In the genomic region with DNA sequence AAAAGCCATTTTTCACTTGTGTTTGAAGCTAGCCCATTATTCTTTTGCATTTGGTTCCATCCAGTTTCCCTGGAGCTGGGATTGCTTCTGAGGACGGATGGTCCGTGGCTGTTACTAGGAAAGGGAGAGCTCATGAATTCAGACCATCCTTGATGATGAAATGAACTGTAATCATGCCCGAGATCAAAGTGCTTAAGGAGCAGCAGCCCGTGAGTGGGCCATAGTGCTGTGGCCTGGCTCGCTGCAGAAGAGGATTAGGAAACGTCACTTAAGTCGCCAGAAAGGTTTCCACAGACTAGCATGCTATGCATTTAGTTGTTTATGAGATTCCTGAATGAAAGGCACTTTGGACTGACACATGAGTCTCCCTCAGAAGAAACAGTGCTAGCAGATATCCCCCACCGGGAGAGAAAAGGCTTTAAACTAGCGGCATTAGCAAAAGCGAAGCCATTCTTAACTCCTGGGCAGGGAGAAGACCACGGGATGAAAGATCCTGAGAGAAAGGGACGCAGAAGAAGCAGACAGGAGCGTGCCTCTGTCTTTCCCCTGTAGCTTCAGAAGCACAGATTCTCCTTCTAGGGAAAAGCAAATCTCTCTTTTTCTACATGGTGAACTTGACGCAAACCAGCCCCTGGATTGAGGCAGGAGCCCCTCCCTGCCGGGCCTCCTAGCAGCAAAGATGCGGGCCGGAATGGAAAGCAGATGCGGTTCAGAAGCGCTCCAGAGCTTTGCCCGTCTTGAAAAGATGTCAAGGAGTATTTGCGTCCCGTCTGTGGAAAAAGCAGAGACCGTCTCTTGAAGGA, we compare ENCODE assay signal across 9 mouse cellular contexts.
A peak's percentile ranks its signal among the peaks of the same experiment; 100 is the strongest.
DNase-seq lines count a peak whose midpoint lies in the region; ATAC-seq lines count a peak whose summit lies in the region.
"Had no signal": no experiment of that assay in that cellular context is flagged by ENCODE, and none has a peak within 500 bp of the region (broad histone marks: within the 10 kb centered on the region; RNA-seq: fewer than 3 reads in every experiment).

No protein-coding gene starts in this region.

- peak overlapping the region; percentile 65 for H3K4me2 ChIP-seq in heart, embryonic 13.5 days
- H3K4me2 ChIP-seq in embryonic facial prominence, embryonic 12.5 days (replicated peaks) = peak overlapping the region; percentile 43
- peak overlapping the region; percentile 38 for H3K4me2 ChIP-seq in intestine, embryonic 14.5 days (ENCODE audit: low read length)
- peak overlapping the region; percentile 15; the same call in 1 of the 2 replicates for H3K4me2 ChIP-seq in neural tube, embryonic 11.5 days (ENCODE audit: low read depth)

- no peaks in the 10 kb centered on the region for H3K9me3 ChIP-seq in heart, embryonic 13.5 days
- H3K9me3 ChIP-seq in embryonic facial prominence, embryonic 12.5 days = no peaks in the 10 kb centered on the region
- H3K9me3 ChIP-seq in intestine, embryonic 14.5 days (ENCODE audit: control insufficient read depth, low read length) = no peaks in the 10 kb centered on the region
- H3K9me3 ChIP-seq in neural tube, embryonic 11.5 days (ENCODE audit: control insufficient read depth, low read length) = no peaks in the 10 kb centered on the region

- no peaks in the 10 kb centered on the region for H3K36me3 ChIP-seq in heart, embryonic 13.5 days
- H3K36me3 ChIP-seq in embryonic facial prominence, embryonic 12.5 days = no peaks in the 10 kb centered on the region
- H3K36me3 ChIP-seq in intestine, embryonic 14.5 days (ENCODE audit: control insufficient read depth, insufficient read depth, low read length) = no peaks in the 10 kb centered on the region
- H3K36me3 ChIP-seq in neural tube, embryonic 11.5 days (ENCODE audit: control insufficient read depth, insufficient read depth, low read length) = no peaks in the 10 kb centered on the region

- DNase-seq in heart, adult 9 months (ENCODE audit: low spot score in 2 of 2) = no peak
- DNase-seq in intestine, embryonic 14.5 days (ENCODE audit: low spot score) = peak; percentile 66
- DNase-seq in neural tube, embryonic 11.5 days (ENCODE audit: low spot score) = peak; percentile 34
- no peak for DNase-seq in spleen, postnatal 36 days (ENCODE audit: low spot score in 2 of 2)
- no peak for DNase-seq in right cerebral cortex, postnatal 10 days (ENCODE audit: low spot score in 2 of 2)
- no peak for DNase-seq in spleen, adult 18-20 months
- DNase-seq: cerebellum, postnatal 25 days had no signal

- peak overlapping the region; percentile 61 for H3K9ac ChIP-seq in heart, embryonic 13.5 days
- H3K9ac ChIP-seq in embryonic facial prominence, embryonic 12.5 days = no peak overlapping the region
- H3K9ac ChIP-seq in intestine, embryonic 14.5 days (ENCODE audit: low read length) = no peak overlapping the region
- no peak overlapping the region for H3K9ac ChIP-seq in neural tube, embryonic 11.5 days (ENCODE audit: low read length)

- peaks cover 8% of the 10 kb centered on the region; the same call in 1 of the 2 replicates for H3K27me3 ChIP-seq in heart, embryonic 13.5 days (replicated peaks)
- H3K27me3 ChIP-seq in embryonic facial prominence, embryonic 12.5 days = no peaks in the 10 kb centered on the region
- H3K27me3 ChIP-seq in intestine, embryonic 14.5 days (replicated peaks; ENCODE audit: control insufficient read depth, insufficient read depth, low read length) = peaks cover 12% of the 10 kb centered on the region
- no peaks in the 10 kb centered on the region for H3K27me3 ChIP-seq in neural tube, embryonic 11.5 days (ENCODE audit: control insufficient read depth, insufficient read depth, low read length)

- peak overlapping the region; percentile 38 for H3K4me3 ChIP-seq in heart, embryonic 13.5 days
- H3K4me3 ChIP-seq in embryonic facial prominence, embryonic 12.5 days = peak overlapping the region; percentile 12; the same call in 1 of the 2 replicates
- no peak overlapping the region for H3K4me3 ChIP-seq in intestine, embryonic 14.5 days (ENCODE audit: low read depth, low read length)
- no peak overlapping the region for H3K4me3 ChIP-seq in neural tube, embryonic 11.5 days (ENCODE audit: low read depth, low read length)

- no peak overlapping the region for H3K27ac ChIP-seq in heart, embryonic 13.5 days (replicated peaks)
- peak overlapping the region; percentile 67 for H3K27ac ChIP-seq in embryonic facial prominence, embryonic 12.5 days
- H3K27ac ChIP-seq in intestine, embryonic 14.5 days (ENCODE audit: low read depth) = no peak overlapping the region
- H3K27ac ChIP-seq in neural tube, embryonic 11.5 days (ENCODE audit: low read depth, low read length) = no peak overlapping the region

- ATAC-seq in heart, embryonic 13.5 days (ENCODE audit: extremely low read depth, insufficient number of reproducible peaks, low FRiP score, low TSS enrichment) = no peak
- ATAC-seq in embryonic facial prominence, embryonic 12.5 days (ENCODE audit: insufficient number of reproducible peaks, insufficient read depth, low FRiP score, low TSS enrichment) = peak; percentile 67; the same call in 1 of the 2 replicates
- no peak for ATAC-seq in intestine, embryonic 14.5 days (replicated peaks; ENCODE audit: low FRiP score, low TSS enrichment, low read depth)
- ATAC-seq in neural tube, embryonic 11.5 days (ENCODE audit: insufficient read depth, low FRiP score, low TSS enrichment) = no peak

- peaks cover 12% of the 10 kb centered on the region for H3K4me1 ChIP-seq in heart, embryonic 13.5 days
- H3K4me1 ChIP-seq in embryonic facial prominence, embryonic 12.5 days = peaks cover 14% of the 10 kb centered on the region; the same call in 1 of the 2 replicates
- H3K4me1 ChIP-seq in intestine, embryonic 14.5 days (replicated peaks; ENCODE audit: control insufficient read depth, insufficient read depth, low read length) = no peaks in the 10 kb centered on the region
- no peaks in the 10 kb centered on the region for H3K4me1 ChIP-seq in neural tube, embryonic 11.5 days (ENCODE audit: control insufficient read depth, insufficient read depth, low read length)

- 29% methylated on average over 23 of the region's 23 CpGs for WGBS in heart, embryonic 13.5 days
- 10% methylated on average over 23 of the region's 23 CpGs for WGBS in embryonic facial prominence, embryonic 12.5 days
- WGBS in intestine, embryonic 14.5 days = 17% methylated on average over 23 of the region's 23 CpGs
- 31% methylated on average over 23 of the region's 23 CpGs for WGBS in neural tube, embryonic 11.5 days

Comparison
In these comparisons a context has a peak if more than half of its experiments do, and no peak if none do; other contexts are left out.
1. H3K4me2 ChIP-seq: peak in every context shown above with its lines; median percentile 65 in heart, embryonic 13.5 days; 43 in embryonic facial prominence, embryonic 12.5 days; 38 in intestine, embryonic 14.5 days; 15 in neural tube, embryonic 11.5 days.
2. H3K4me3 ChIP-seq: peak in heart, embryonic 13.5 days (single experiment) and embryonic facial prominence, embryonic 12.5 days (single experiment); none in intestine, embryonic 14.5 days (single experiment) and neural tube, embryonic 11.5 days (single experiment).
3. DNase-seq: peak in intestine, embryonic 14.5 days (single experiment) and neural tube, embryonic 11.5 days (single experiment); none in heart, adult 9 months (0 of 2), spleen, postnatal 36 days (0 of 2), right cerebral cortex, postnatal 10 days (0 of 2) and spleen, adult 18-20 months (0 of 2).